Mouse (Mus musculus): Measurements from ENCODE around the gene Gm4131.

- TF ChIP-seq POLR2A (IDR thresholded peaks at IDR 0.05; ENCODE audit: low read depth, low read length) = no peak
- TF ChIP-seq CTCF (IDR thresholded peaks at IDR 0.05; ENCODE audit: extremely low read depth, insufficient read length, insufficient replicate concordance, low read depth, low read length) = no peak
Measured at GRCm38 (mm10) chr14:62574906-62575305, 8.2 kb upstream of the Gm4131 start.

Measured in small intestine, adult 2 months (tissue).